Mouse (Mus musculus): ENCODE data around the gene Zbtb33. TPM values are rescaled to one million over a fixed set of nuclear protein-coding genes. Genes with fewer than 3 reads are reported as not detected.
"Not testable (repeated sequence)": the region's sequence is repeated elsewhere in the genome, so short reads cannot be mapped to it uniquely, and the experiment has no call there.

Zbtb33 gene
- polyA plus RNA-seq (2015; fragmentation: Nextera tagmentation; extraction: Ambion mirVana) = 1.8 and 2.0 TPM in 2 replicates

GRCm38 (mm10) chrX:38189552-38190457 lies at the start of gene Zbtb33:
Gene Zbtb33 (plus strand): TSS chrX:38189793.
- ATAC-seq = peak; percentile 97
- Histone ChIP-seq H3K9ac (replicated peaks; ENCODE audit: low read depth) (peak within 1 kb of the TSS; percentile 74), H3K4me3 (ENCODE audit: low read depth, low read length) (peak within 1 kb of the TSS; percentile 58), H3K9me3 (ENCODE audit: low read length) (no peaks in the 10 kb centered on the region), H3K4me2 (replicated peaks; ENCODE audit: low read depth, low read length) (peak within 1 kb of the TSS; percentile 55), H3K27ac (ENCODE audit: low read length) (peak within 1 kb of the TSS; percentile 90), H3K36me3 (ENCODE audit: insufficient read depth, low read length) (no peaks in the 10 kb centered on the region), H3K4me1 (ENCODE audit: insufficient read depth, low read depth, low read length) (no peaks in the 10 kb centered on the region), H3K27me3 (replicated peaks; ENCODE audit: insufficient read depth, low read length) (no peaks in the 10 kb centered on the region)
- WGBS = 13% methylated on average over 62 of the region's 72 CpGs
- TF ChIP-seq EP300 (IDR thresholded peaks at IDR 0.05) (no peak), CTCF (IDR thresholded peaks at IDR 0.05) (peak; percentile 85)
- peak; percentile 85 for DNase-seq (ENCODE audit: low spot score)

DNA sequence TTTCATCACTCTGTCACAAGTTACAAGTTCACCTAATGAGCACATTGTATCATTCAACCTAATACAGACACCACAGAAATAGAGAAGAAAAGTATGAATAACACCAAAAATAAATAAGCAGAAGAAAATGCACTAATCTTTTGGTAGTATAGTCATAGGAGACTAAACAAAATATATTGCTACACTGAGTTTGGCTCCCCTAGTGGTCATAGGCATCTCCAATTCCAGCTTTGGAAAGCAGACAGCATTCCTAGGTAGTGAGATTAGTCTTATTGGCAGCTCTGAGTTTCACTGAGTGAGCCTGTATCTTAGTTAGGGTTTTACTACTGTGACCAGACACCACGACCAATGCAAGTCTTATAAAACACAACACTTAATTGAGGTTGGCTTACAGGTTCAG lies 30.5 kb upstream of the Zbtb33 start:
- no peaks in the 10 kb centered on the region for H3K36me3 ChIP-seq (ENCODE audit: insufficient read depth, low read length)
- TF ChIP-seq EP300 (IDR thresholded peaks at IDR 0.05) (no peak), CTCF (IDR thresholded peaks at IDR 0.05) (peak; percentile 44)
- no peak for DNase-seq (ENCODE audit: low spot score)
- no peaks in the 10 kb centered on the region for H3K9me3 ChIP-seq (ENCODE audit: low read length)
- H3K4me1 ChIP-seq (ENCODE audit: insufficient read depth, low read depth, low read length) = no peaks in the 10 kb centered on the region
- 62% methylated on average over 1 of the region's 1 CpGs for WGBS
- H3K4me3 ChIP-seq (ENCODE audit: low read depth, low read length) = no peak overlapping the region
- no peak overlapping the region for H3K4me2 ChIP-seq (replicated peaks; ENCODE audit: low read depth, low read length)
- no peak overlapping the region for H3K27ac ChIP-seq (ENCODE audit: low read length)
- no peaks in the 10 kb centered on the region for H3K27me3 ChIP-seq (replicated peaks; ENCODE audit: insufficient read depth, low read length)
- no peak overlapping the region for H3K9ac ChIP-seq (replicated peaks; ENCODE audit: low read depth)
- ATAC-seq = no peak

- DNase-seq (ENCODE audit: low spot score) (no peak), ATAC-seq (no peak)
- Histone ChIP-seq H3K27ac (ENCODE audit: low read length) (no peak overlapping the region), H3K36me3 (ENCODE audit: insufficient read depth, low read length) (no peaks in the 10 kb centered on the region), H3K4me1 (ENCODE audit: insufficient read depth, low read depth, low read length) (no peaks in the 10 kb centered on the region), H3K27me3 (replicated peaks; ENCODE audit: insufficient read depth, low read length) (no peaks in the 10 kb centered on the region), H3K9ac (replicated peaks; ENCODE audit: low read depth) (no peak overlapping the region), H3K4me3 (ENCODE audit: low read depth, low read length) (no peak overlapping the region), H3K4me2 (replicated peaks; ENCODE audit: low read depth, low read length) (no peak overlapping the region), H3K9me3 (ENCODE audit: low read length) (no peaks in the 10 kb centered on the region)
- 71% methylated on average over 3 of the region's 3 CpGs for WGBS
- no peak for TF ChIP-seq EP300 (IDR thresholded peaks at IDR 0.05)
- TF ChIP-seq CTCF (IDR thresholded peaks at IDR 0.05) = no peak
These were observed 24.3 kb upstream of the Zbtb33 start for GRCm38 (mm10) chrX:38165315-38165714.

DNA sequence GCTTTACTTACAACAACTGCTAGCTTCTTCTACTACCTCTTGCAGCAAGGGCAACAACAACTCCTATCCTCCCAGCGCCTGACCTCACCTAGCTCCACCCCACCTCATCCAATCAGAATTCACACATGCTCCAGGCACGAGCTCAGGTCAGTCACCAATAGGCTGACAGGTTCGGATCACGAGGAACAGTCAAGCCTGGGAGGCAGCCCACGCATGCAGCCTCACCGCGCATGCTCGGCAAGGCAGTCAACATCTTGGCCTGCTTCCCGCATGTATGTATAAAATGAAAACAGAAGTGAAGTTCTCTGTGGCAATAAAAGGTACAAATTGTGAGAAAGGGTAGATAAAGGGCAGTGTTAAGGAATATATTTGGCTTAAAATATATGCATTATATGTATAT lies 23.5 kb upstream of the Zbtb33 start:
- no peak for DNase-seq (ENCODE audit: low spot score)
- Histone ChIP-seq H3K27me3 (replicated peaks; ENCODE audit: insufficient read depth, low read length) (no peaks in the 10 kb centered on the region), H3K36me3 (ENCODE audit: insufficient read depth, low read length) (no peaks in the 10 kb centered on the region), H3K9ac (replicated peaks; ENCODE audit: low read depth) (no peak overlapping the region), H3K4me3 (ENCODE audit: low read depth, low read length) (no peak overlapping the region), H3K4me1 (ENCODE audit: insufficient read depth, low read depth, low read length) (no peaks in the 10 kb centered on the region), H3K4me2 (replicated peaks; ENCODE audit: low read depth, low read length) (no peak overlapping the region), H3K9me3 (ENCODE audit: low read length) (no peaks in the 10 kb centered on the region), H3K27ac (ENCODE audit: low read length) (no peak overlapping the region)
- 71% methylated on average over 9 of the region's 9 CpGs for WGBS
- no peak for TF ChIP-seq CTCF (IDR thresholded peaks at IDR 0.05)
- TF ChIP-seq EP300 (IDR thresholded peaks at IDR 0.05) = no peak
- no peak for ATAC-seq

DNA sequence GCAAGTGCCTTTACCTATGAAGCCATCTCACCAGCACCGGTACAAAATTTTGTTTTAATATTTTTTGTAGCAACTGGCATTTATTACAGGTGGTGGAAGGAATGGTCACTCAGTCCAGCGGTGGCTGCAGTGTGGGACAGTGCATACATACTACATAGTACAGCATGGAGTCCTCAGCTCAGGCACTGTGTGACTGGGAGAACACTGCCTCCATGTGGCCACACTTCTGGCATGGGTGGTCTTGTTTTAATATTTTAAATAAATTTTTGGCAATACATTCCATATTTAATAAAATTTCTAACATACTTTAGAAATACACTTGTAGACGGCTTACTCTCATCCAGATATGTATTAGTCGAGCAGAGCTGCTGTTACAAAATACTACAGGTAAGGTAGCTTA lies 23.0 kb upstream of the Zbtb33 start:
- no peaks in the 10 kb centered on the region for H3K27me3 ChIP-seq (replicated peaks; ENCODE audit: insufficient read depth, low read length)
- ATAC-seq = no peak
- DNase-seq (ENCODE audit: low spot score) = no peak

GRCm38 (mm10) chrX:38179891-38180310 lies 9.7 kb upstream of the Zbtb33 start:
- H3K9me3 ChIP-seq (ENCODE audit: low read length); H3K36me3 ChIP-seq (ENCODE audit: insufficient read depth, low read length); H3K27me3 ChIP-seq (replicated peaks; ENCODE audit: insufficient read depth, low read length); H3K27ac ChIP-seq (ENCODE audit: low read length); H3K4me1 ChIP-seq (ENCODE audit: insufficient read depth, low read depth, low read length); H3K9ac ChIP-seq (replicated peaks; ENCODE audit: low read depth): not testable (repeated sequence)
- Histone ChIP-seq H3K4me3 (ENCODE audit: low read depth, low read length) (peak overlapping the region; percentile 10; the same call in 1 of the 2 replicates), H3K4me2 (replicated peaks; ENCODE audit: low read depth, low read length) (peak overlapping the region; percentile 32; the same call in 1 of the 2 replicates)
- peak; percentile 76 for ATAC-seq
- WGBS = 22% methylated on average over 19 of the region's 19 CpGs
- peak; percentile 68 for DNase-seq (ENCODE audit: low spot score)
- TF ChIP-seq CTCF (IDR thresholded peaks at IDR 0.05) = peak; percentile 68

More for the DNA sequence above, 23.0 kb upstream of the Zbtb33 start:
- WGBS = 74% methylated on average over 4 of the region's 4 CpGs
- H3K4me3 ChIP-seq (ENCODE audit: low read depth, low read length) = no peak overlapping the region
- no peak overlapping the region for H3K9ac ChIP-seq (replicated peaks; ENCODE audit: low read depth)
- H3K4me2 ChIP-seq (replicated peaks; ENCODE audit: low read depth, low read length) = no peak overlapping the region
- no peaks in the 10 kb centered on the region for H3K9me3 ChIP-seq (ENCODE audit: low read length)
- H3K4me1 ChIP-seq (ENCODE audit: insufficient read depth, low read depth, low read length) = no peaks in the 10 kb centered on the region
- H3K36me3 ChIP-seq (ENCODE audit: insufficient read depth, low read length) = no peaks in the 10 kb centered on the region
- no peak overlapping the region for H3K27ac ChIP-seq (ENCODE audit: low read length)
- TF ChIP-seq EP300 (IDR thresholded peaks at IDR 0.05) = no peak
- no peak for TF ChIP-seq CTCF (IDR thresholded peaks at IDR 0.05)
